Mouse (Mus musculus): ENCODE results near the gene Psma2. TPM values are rescaled to one million over a fixed set of nuclear protein-coding genes. Genes with fewer than 3 reads are reported as not detected.
A peak's percentile ranks its signal among the peaks of the same experiment; 100 is the strongest.

Gene Psma2
- polyA plus RNA-seq (2014; fragmentation: Nextera tagmentation; extraction: Ambion mirVana), result 214 and 235 TPM in 2 replicates

- peak; percentile 99 for DNase-seq (ENCODE audit: low spot score)
- Histone ChIP-seq H3K9ac (ENCODE audit: low read depth, low read length) (peak within 1 kb of the TSS; percentile 87), H3K36me3 (ENCODE audit: control insufficient read depth, insufficient read depth, low read length) (no peaks in the 10 kb centered on the region), H3K4me3 (ENCODE audit: low read depth, low read length) (peak within 1 kb of the TSS; percentile 90), H3K9me3 (ENCODE audit: control insufficient read depth, low read length) (no peaks in the 10 kb centered on the region), H3K27me3 (ENCODE audit: control insufficient read depth, insufficient read depth, low read length) (no peaks in the 10 kb centered on the region), H3K4me1 (replicated peaks; ENCODE audit: control insufficient read depth, insufficient read depth, low read length) (no peaks in the 10 kb centered on the region), H3K4me2 (replicated peaks; ENCODE audit: low read depth, low read length) (peak within 1 kb of the TSS; percentile 55), H3K27ac (ENCODE audit: low read depth, low read length) (no peak within 1 kb of the TSS)
- peak; percentile 98 for ATAC-seq (ENCODE audit: low FRiP score)
- WGBS, result 0% methylated on average over 42 of the region's 42 CpGs
Measured at GRCm38 (mm10) chr13:14612926-14613529, at the start of gene Psma2, which contains the start of gene Mrpl32. Gene Psma2 (plus strand): TSS chr13:14613240. Gene Mrpl32 (minus strand): TSS chr13:14613165.

- DNase-seq (ENCODE audit: low spot score), result no peak
- Histone ChIP-seq H3K4me1 (replicated peaks; ENCODE audit: control insufficient read depth, insufficient read depth, low read length) (no peaks in the 10 kb centered on the region), H3K9me3 (ENCODE audit: control insufficient read depth, low read length) (no peaks in the 10 kb centered on the region), H3K27me3 (ENCODE audit: control insufficient read depth, insufficient read depth, low read length) (no peaks in the 10 kb centered on the region), H3K4me3 (ENCODE audit: low read depth, low read length) (no peak overlapping the region), H3K27ac (ENCODE audit: low read depth, low read length) (no peak overlapping the region), H3K36me3 (ENCODE audit: control insufficient read depth, insufficient read depth, low read length) (no peaks in the 10 kb centered on the region), H3K9ac (ENCODE audit: low read depth, low read length) (no peak overlapping the region), H3K4me2 (replicated peaks; ENCODE audit: low read depth, low read length) (no peak overlapping the region)
- no peak for ATAC-seq (ENCODE audit: low FRiP score)
Measured at GRCm38 (mm10) chr13:14574128-14574527, 38.9 kb upstream of the Psma2 start.

- DNase-seq (ENCODE audit: low spot score) (no peak), ATAC-seq (ENCODE audit: low FRiP score) (no peak)
- no peak overlapping the region for H3K4me3 ChIP-seq (ENCODE audit: low read depth, low read length)
- no peaks in the 10 kb centered on the region for H3K27me3 ChIP-seq (ENCODE audit: control insufficient read depth, insufficient read depth, low read length)
- H3K4me1 ChIP-seq (replicated peaks; ENCODE audit: control insufficient read depth, insufficient read depth, low read length), result no peaks in the 10 kb centered on the region
- no peaks in the 10 kb centered on the region for H3K36me3 ChIP-seq (ENCODE audit: control insufficient read depth, insufficient read depth, low read length)
- 87% methylated on average over 3 of the region's 3 CpGs for WGBS
- H3K27ac ChIP-seq (ENCODE audit: low read depth, low read length), result no peak overlapping the region
- H3K4me2 ChIP-seq (replicated peaks; ENCODE audit: low read depth, low read length), result no peak overlapping the region
- no peaks in the 10 kb centered on the region for H3K9me3 ChIP-seq (ENCODE audit: control insufficient read depth, low read length)
- H3K9ac ChIP-seq (ENCODE audit: low read depth, low read length), result no peak overlapping the region
Measured at GRCm38 (mm10) chr13:14580392-14580791, 32.6 kb upstream of the Psma2 start.

GRCm38 (mm10) chr13:14602744-14603143 is 10.3 kb upstream of the Psma2 start:
- whole genome bisulfite sequencing, result 96% methylated on average over 2 of the region's 2 CpGs
- Histone ChIP-seq H3K4me3 (ENCODE audit: low read depth, low read length) (no peak overlapping the region), H3K27me3 (ENCODE audit: control insufficient read depth, insufficient read depth, low read length) (no peaks in the 10 kb centered on the region), H3K27ac (ENCODE audit: low read depth, low read length) (no peak overlapping the region), H3K9me3 (ENCODE audit: control insufficient read depth, low read length) (no peaks in the 10 kb centered on the region), H3K4me1 (replicated peaks; ENCODE audit: control insufficient read depth, insufficient read depth, low read length) (no peaks in the 10 kb centered on the region), H3K36me3 (ENCODE audit: control insufficient read depth, insufficient read depth, low read length) (no peaks in the 10 kb centered on the region), H3K9ac (ENCODE audit: low read depth, low read length) (no peak overlapping the region), H3K4me2 (replicated peaks; ENCODE audit: low read depth, low read length) (no peak overlapping the region)
- ATAC-seq (ENCODE audit: low FRiP score), result no peak
- DNase-seq (ENCODE audit: low spot score), result no peak

- no peak for ATAC-seq (ENCODE audit: low FRiP score)
- no peak overlapping the region for H3K9ac ChIP-seq (ENCODE audit: low read depth, low read length)
- H3K36me3 ChIP-seq (ENCODE audit: control insufficient read depth, insufficient read depth, low read length), result no peaks in the 10 kb centered on the region
- H3K9me3 ChIP-seq (ENCODE audit: control insufficient read depth, low read length), result no peaks in the 10 kb centered on the region
- H3K4me2 ChIP-seq (replicated peaks; ENCODE audit: low read depth, low read length), result no peak overlapping the region
- H3K27me3 ChIP-seq (ENCODE audit: control insufficient read depth, insufficient read depth, low read length), result no peaks in the 10 kb centered on the region
- H3K4me3 ChIP-seq (ENCODE audit: low read depth, low read length), result no peak overlapping the region
- no peaks in the 10 kb centered on the region for H3K4me1 ChIP-seq (replicated peaks; ENCODE audit: control insufficient read depth, insufficient read depth, low read length)
- DNase-seq (ENCODE audit: low spot score), result no peak
- no peak overlapping the region for H3K27ac ChIP-seq (ENCODE audit: low read depth, low read length)
Measured at GRCm38 (mm10) chr13:14607616-14608015, 5.4 kb upstream of the Psma2 start.

- Histone ChIP-seq H3K27ac (ENCODE audit: low read depth, low read length) (no peak overlapping the region), H3K9ac (ENCODE audit: low read depth, low read length) (peak overlapping the region; percentile 49), H3K9me3 (ENCODE audit: control insufficient read depth, low read length) (no peaks in the 10 kb centered on the region), H3K27me3 (ENCODE audit: control insufficient read depth, insufficient read depth, low read length) (no peaks in the 10 kb centered on the region), H3K4me1 (replicated peaks; ENCODE audit: control insufficient read depth, insufficient read depth, low read length) (no peaks in the 10 kb centered on the region), H3K4me3 (ENCODE audit: low read depth, low read length) (peak overlapping the region; percentile 90), H3K36me3 (ENCODE audit: control insufficient read depth, insufficient read depth, low read length) (no peaks in the 10 kb centered on the region), H3K4me2 (replicated peaks; ENCODE audit: low read depth, low read length) (peak overlapping the region; percentile 32)
- ATAC-seq (ENCODE audit: low FRiP score) (peak; percentile 85), DNase-seq (ENCODE audit: low spot score) (no peak)
- 6% methylated on average over 10 of the region's 10 CpGs for WGBS
Measured at GRCm38 (mm10) chr13:14612463-14612862, 577 bp upstream of the Psma2 start.

- Histone ChIP-seq H3K36me3 (ENCODE audit: control insufficient read depth, insufficient read depth, low read length) (no peaks in the 10 kb centered on the region), H3K9me3 (ENCODE audit: control insufficient read depth, low read length) (no peaks in the 10 kb centered on the region), H3K4me2 (replicated peaks; ENCODE audit: low read depth, low read length) (peak overlapping the region; percentile 55), H3K27ac (ENCODE audit: low read depth, low read length) (no peak overlapping the region), H3K27me3 (ENCODE audit: control insufficient read depth, insufficient read depth, low read length) (no peaks in the 10 kb centered on the region), H3K4me1 (replicated peaks; ENCODE audit: control insufficient read depth, insufficient read depth, low read length) (no peaks in the 10 kb centered on the region), H3K4me3 (ENCODE audit: low read depth, low read length) (peak overlapping the region; percentile 90), H3K9ac (ENCODE audit: low read depth, low read length) (peak overlapping the region; percentile 87)
- 2% methylated on average over 9 of the region's 9 CpGs for WGBS
- ATAC-seq (ENCODE audit: low FRiP score) (no peak), DNase-seq (ENCODE audit: low spot score) (no peak)
Measured at GRCm38 (mm10) chr13:14613553-14613952, 513 bp downstream of the Psma2 start.

- DNase-seq (ENCODE audit: low spot score) (peak; percentile 74), ATAC-seq (ENCODE audit: low FRiP score) (peak; percentile 54)
- WGBS, result 63% methylated on average over 2 of the region's 2 CpGs
- Histone ChIP-seq H3K27me3 (ENCODE audit: control insufficient read depth, insufficient read depth, low read length) (no peaks in the 10 kb centered on the region), H3K4me2 (replicated peaks; ENCODE audit: low read depth, low read length) (no peak overlapping the region), H3K36me3 (ENCODE audit: control insufficient read depth, insufficient read depth, low read length) (0 out of 2 replicates have a peak, but pooled peaks cover 2% of the 10 kb centered on the region), H3K4me1 (replicated peaks; ENCODE audit: control insufficient read depth, insufficient read depth, low read length) (no peaks in the 10 kb centered on the region), H3K9ac (ENCODE audit: low read depth, low read length) (no peak overlapping the region), H3K9me3 (ENCODE audit: control insufficient read depth, low read length) (no peaks in the 10 kb centered on the region), H3K27ac (ENCODE audit: low read depth, low read length) (no peak overlapping the region), H3K4me3 (ENCODE audit: low read depth, low read length) (no peak overlapping the region)
Measured at GRCm38 (mm10) chr13:14618724-14619123, 5.7 kb downstream of the Psma2 start.
